In the genomic region with DNA sequence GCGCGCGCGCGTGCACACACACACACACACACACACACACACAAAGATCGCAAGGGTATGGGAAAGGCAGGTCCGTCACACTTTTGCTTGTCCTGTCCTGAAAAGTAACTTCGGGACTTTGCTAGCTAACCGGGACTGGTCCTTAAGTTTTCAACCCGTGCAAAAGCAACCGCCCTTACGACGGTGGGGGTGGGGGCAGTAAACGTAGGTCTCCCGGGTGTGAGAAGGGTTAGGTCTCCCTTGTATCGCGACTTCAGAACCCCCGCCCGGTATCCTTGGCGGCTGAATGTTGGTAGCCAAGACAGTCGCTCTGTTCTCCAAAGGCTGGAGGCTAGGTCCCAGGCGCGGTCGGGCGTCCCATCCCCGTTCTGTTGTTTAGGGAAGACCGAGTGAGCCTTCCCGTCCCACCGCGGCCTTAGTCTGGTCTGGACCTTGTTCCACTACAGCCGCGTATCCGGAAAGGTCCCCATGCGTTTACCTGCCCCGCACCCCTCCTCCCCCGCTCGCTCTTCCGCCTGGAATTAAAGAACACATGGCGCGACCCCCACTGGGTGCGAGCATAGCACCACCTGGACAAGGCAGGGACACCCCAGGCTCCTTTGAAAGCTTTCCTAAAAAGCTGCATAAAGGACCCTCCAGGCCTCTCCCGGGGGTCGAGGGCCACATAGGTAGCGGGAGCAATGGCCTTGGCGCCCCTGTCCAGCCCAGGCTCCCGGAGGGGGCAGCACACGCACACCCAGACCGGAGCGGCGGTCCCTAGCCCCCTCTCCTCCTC, we compare ENCODE assay signal across 9 mouse cellular contexts. TPM values are rescaled to one million over a fixed set of nuclear protein-coding genes. Genes with fewer than 3 reads are reported as not detected.
DNase-seq lines count a peak whose midpoint lies in the region; ATAC-seq and TF ChIP-seq lines count a peak whose summit lies in the region.
"Had no signal": no experiment of that assay in that cellular context is flagged by ENCODE, and none has a peak within 500 bp of the region (broad histone marks: within the 10 kb centered on the region; RNA-seq: fewer than 3 reads in every experiment).

No protein-coding gene starts in this region.

- peak; percentile 26 to 81 for DNase-seq in adrenal gland, adult (ENCODE audit: inconsistent age in 2 of 2, low spot score in 1 of 2)
- DNase-seq in adrenal gland, postnatal 14 days, result no peak
- DNase-seq in thymus, postnatal 14 days, result peak; percentile 24
- DNase-seq in thymus, postnatal 0 days (ENCODE audit: low spot score), result no peak
- DNase-seq in liver, embryonic 14.5 days (ENCODE audit: low read depth in 3 of 3, low spot score in 3 of 3), result no peak
- no peak for DNase-seq in stomach, postnatal 0 days (ENCODE audit: low spot score)

- under 1% methylated on average over 46 of the region's 50 CpGs for WGBS in hindbrain, embryonic 13.5 days
- 2% methylated on average over 50 of the region's 50 CpGs for WGBS in liver, embryonic 14.5 days (ENCODE audit: insufficient replicate concordance)
- WGBS in stomach, postnatal 0 days, result 1% methylated on average over 46 of the region's 50 CpGs

- no peak for TF ChIP-seq CTCF in liver, embryonic 14.5 days (IDR thresholded peaks at IDR 0.05; ENCODE audit: low read depth)
- TF ChIP-seq CTCF in stomach, postnatal 0 days (IDR thresholded peaks at IDR 0.05; ENCODE audit: low read depth), result no peak

- H3K4me3 ChIP-seq in hindbrain, embryonic 13.5 days, result peak overlapping the region; percentile 53
- H3K4me3 ChIP-seq in liver, embryonic 14.5 days (ENCODE audit: insufficient read depth in 1 of 2, low read depth in 2 of 2, low read length in 2 of 2), result peak overlapping the region; percentile 56 to 68
- H3K4me3 ChIP-seq in stomach, postnatal 0 days (ENCODE audit: low read depth, low read length), result peak overlapping the region; percentile 69

- peaks cover 56% of the 10 kb centered on the region for H3K27me3 ChIP-seq in hindbrain, embryonic 13.5 days
- peaks cover 55% of the 10 kb centered on the region for H3K27me3 ChIP-seq in liver, embryonic 14.5 days (ENCODE audit: control insufficient read depth, insufficient read depth, low read length)
- peaks cover 8% of the 10 kb centered on the region; the same call in 1 of the 2 replicates for H3K27me3 ChIP-seq in stomach, postnatal 0 days (ENCODE audit: control insufficient read depth, insufficient read depth, low read length)

- no peaks in the 10 kb centered on the region for H3K9me3 ChIP-seq in hindbrain, embryonic 13.5 days
- H3K9me3 ChIP-seq in liver, embryonic 14.5 days (ENCODE audit: control insufficient read depth, low read length), result no peaks in the 10 kb centered on the region
- H3K9me3 ChIP-seq in stomach, postnatal 0 days (ENCODE audit: control insufficient read depth, low read length), result no peaks in the 10 kb centered on the region

- TF ChIP-seq EP300 in liver, embryonic 14.5 days (IDR thresholded peaks at IDR 0.05; ENCODE audit: low read depth), result no peak
- no peak for TF ChIP-seq EP300 in stomach, postnatal 0 days (optimal IDR thresholded peaks at IDR 0.05)

- ATAC-seq in hindbrain, embryonic 13.5 days (ENCODE audit: low FRiP score), result no peak
- no peak for ATAC-seq in liver, embryonic 14.5 days (ENCODE audit: insufficient read depth)
- ATAC-seq in stomach, postnatal 0 days (ENCODE audit: low FRiP score, low TSS enrichment), result no peak
- no peak for ATAC-seq in frontal cortex, adult (ENCODE audit: low TSS enrichment)

- peak overlapping the region; percentile 65 for H3K4me2 ChIP-seq in hindbrain, embryonic 13.5 days
- H3K4me2 ChIP-seq in liver, embryonic 14.5 days (ENCODE audit: low read depth), result peak overlapping the region; percentile 62
- H3K4me2 ChIP-seq in stomach, postnatal 0 days (replicated peaks; ENCODE audit: low read depth), result peak overlapping the region; percentile 98

- no peak overlapping the region for H3K27ac ChIP-seq in hindbrain, embryonic 13.5 days
- H3K27ac ChIP-seq in liver, embryonic 14.5 days, result no peak overlapping the region
- H3K27ac ChIP-seq in stomach, postnatal 0 days (replicated peaks), result no peak overlapping the region

- H3K36me3 ChIP-seq in hindbrain, embryonic 13.5 days, result no peaks in the 10 kb centered on the region
- H3K36me3 ChIP-seq in liver, embryonic 14.5 days (replicated peaks; ENCODE audit: control insufficient read depth, insufficient read depth, low read depth), result no peaks in the 10 kb centered on the region
- no peaks in the 10 kb centered on the region for H3K36me3 ChIP-seq in stomach, postnatal 0 days (ENCODE audit: control insufficient read depth, insufficient read depth, low read length)

- H3K9ac ChIP-seq in hindbrain, embryonic 13.5 days, result no peak overlapping the region
- H3K9ac ChIP-seq in liver, embryonic 14.5 days (replicated peaks), result no peak overlapping the region
- H3K9ac ChIP-seq in stomach, postnatal 0 days (ENCODE audit: low read length), result no peak overlapping the region

- H3K4me1 ChIP-seq in hindbrain, embryonic 13.5 days (replicated peaks), result peaks cover 31% of the 10 kb centered on the region
- no peaks in the 10 kb centered on the region for H3K4me1 ChIP-seq in liver, embryonic 14.5 days (replicated peaks; ENCODE audit: control insufficient read depth in 2 of 2, insufficient read depth in 2 of 2, low read length in 1 of 2)
- H3K4me1 ChIP-seq in stomach, postnatal 0 days (replicated peaks; ENCODE audit: control insufficient read depth, insufficient read depth), result 0 out of 2 replicates have a peak, but pooled peaks cover 2% of the 10 kb centered on the region

RNA-seq across cellular contexts. Expression of gene E030030I06Rik, which starts 0.8 kb away (rescaled TPM):
- 8.5 and 11.0 TPM in 2 replicates for total RNA-seq in adrenal gland, postnatal 14 days (2021)
- polyA plus RNA-seq in thymus, postnatal 0 days (2015; fragmentation: Nextera tagmentation; extraction: Ambion mirVana), result 13.8 and 18.8 TPM in 2 replicates
- 4.2 and 8.0 TPM in 2 replicates for polyA plus RNA-seq in hindbrain, embryonic 13.5 days (2015; fragmentation: Nextera tagmentation; extraction: Ambion mirVana)
- polyA plus RNA-seq in liver, embryonic 14.5 days (2012; rRNA removed), result 2.2 and 6.8 TPM in 2 replicates
- 1.6 and 2.7 TPM in 2 replicates for polyA plus RNA-seq in liver, embryonic 14.5 days (2014; fragmentation: Nextera tagmentation; extraction: Ambion mirVana)
- polyA plus RNA-seq in stomach, postnatal 0 days (2015; fragmentation: Nextera tagmentation; extraction: Ambion mirVana), result 12.9 and 16.2 TPM in 2 replicates

RNA-seq across cellular contexts. Expression of gene Raet1e, which starts 8.5 kb away (rescaled TPM):
- total RNA-seq in adrenal gland, postnatal 14 days (2021), result 1.3 and 1.6 TPM in 2 replicates
- 0.56 and 0.85 TPM in 2 replicates for polyA plus RNA-seq in thymus, postnatal 0 days (2015; fragmentation: Nextera tagmentation; extraction: Ambion mirVana)
- polyA plus RNA-seq in hindbrain, embryonic 13.5 days (2015; fragmentation: Nextera tagmentation; extraction: Ambion mirVana), result 1.9 and 2.4 TPM in 2 replicates
- polyA plus RNA-seq in liver, embryonic 14.5 days (2012; rRNA removed), result 0.43 and 0.57 TPM in 2 replicates
- 0.86 and 1.4 TPM in 2 replicates for polyA plus RNA-seq in liver, embryonic 14.5 days (2014; fragmentation: Nextera tagmentation; extraction: Ambion mirVana)
- 5.3 and 6.0 TPM in 2 replicates for polyA plus RNA-seq in stomach, postnatal 0 days (2015; fragmentation: Nextera tagmentation; extraction: Ambion mirVana)

RNA-seq across cellular contexts. Expression of gene H60b, which starts 8.5 kb away (rescaled TPM):
- 0.45 TPM in 1 of 2 replicates, not detected in the other for total RNA-seq in adrenal gland, postnatal 14 days (2021)
- 0.40 and 0.62 TPM in 2 replicates for polyA plus RNA-seq in thymus, postnatal 0 days (2015; fragmentation: Nextera tagmentation; extraction: Ambion mirVana)
- polyA plus RNA-seq in hindbrain, embryonic 13.5 days (2015; fragmentation: Nextera tagmentation; extraction: Ambion mirVana), result 0.61 and 1.0 TPM in 2 replicates
- 0.10 and 0.16 TPM in 2 replicates for polyA plus RNA-seq in liver, embryonic 14.5 days (2012; rRNA removed)
- not detected in 2 replicates for polyA plus RNA-seq in liver, embryonic 14.5 days (2014; fragmentation: Nextera tagmentation; extraction: Ambion mirVana)
- polyA plus RNA-seq in stomach, postnatal 0 days (2015; fragmentation: Nextera tagmentation; extraction: Ambion mirVana), result 0.36 and 0.51 TPM in 2 replicates
- total RNA-seq: heart, adult 18-20 months had no signal

Comparison
In these comparisons a context has a peak if more than half of its experiments do, and no peak if none do; other contexts are left out.
1. DNase-seq: peak in adrenal gland, adult (2 of 2) and thymus, postnatal 14 days (single experiment); none in adrenal gland, postnatal 14 days (single experiment), thymus, postnatal 0 days (single experiment), liver, embryonic 14.5 days (0 of 3) and stomach, postnatal 0 days (single experiment).
2. Peak in every context shown above with its lines, with median percentiles within 50 percentile points of each other: H3K4me2 ChIP-seq and H3K4me3 ChIP-seq.